Mouse (Mus musculus): ENCODE results near the gene Nlgn3.

GRCm38 (mm10) chrX:101285953-101286670 lies 12.9 kb upstream of the Nlgn3 start:
- no peak for TF ChIP-seq CTCF (IDR thresholded peaks at IDR 0.05; ENCODE audit: low read depth)
- TF ChIP-seq EP300 (IDR thresholded peaks at IDR 0.05; ENCODE audit: low read depth) = no peak

All from liver, embryonic 14.5 days (tissue).